Mouse (Mus musculus) small intestine, adult 2 months (tissue): ENCODE measurements around the gene Sohlh1.

Source experiments
- CTCF ChIP-seq: fragments of 200-500 bp; IDR thresholded peaks from 2 replicates; pipeline ENCODE4 v1.5.1; 2012; ENCODE audit warnings: low read depth, mild to moderate bottlenecking, control low read depth, inconsistent platforms, low read length, moderate library complexity, mixed read lengths; ENCODE audit not compliant: insufficient replicate concordance, insufficient read length; ENCODE audit errors: extremely low read depth
- POLR2A ChIP-seq: fragments of 200-500 bp; IDR thresholded peaks from 2 replicates; pipeline ENCODE4 v1.6.1; 2012; ENCODE audit warnings: low read depth, mild to moderate bottlenecking, control low read depth, inconsistent platforms, low read length, moderate library complexity

DNA sequence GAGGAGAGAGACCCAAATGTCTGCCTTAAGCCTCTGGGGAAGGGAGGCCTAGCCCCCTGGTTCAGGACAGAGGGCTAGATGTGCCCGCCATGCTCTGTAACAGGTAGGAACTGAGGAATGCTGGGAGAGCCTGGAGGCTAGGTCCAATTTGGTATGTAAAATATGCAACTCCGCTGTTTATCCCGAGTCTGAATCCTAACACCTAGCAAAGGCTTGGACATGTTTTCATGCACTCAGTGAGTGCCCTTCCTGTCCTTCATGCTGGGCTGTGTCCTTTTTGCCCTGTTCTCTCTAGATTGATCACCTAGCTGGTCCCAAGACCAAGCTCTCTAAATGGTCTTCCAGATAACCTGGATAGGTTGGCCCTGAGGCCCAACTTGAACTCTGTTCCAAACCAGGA, 12.8 kb upstream of the Sohlh1 start:
- TF ChIP-seq CTCF (no peak), POLR2A (no peak)
